Mouse (Mus musculus): ENCODE data around the gene Gde1.

Gene Gde1

GRCm38 (mm10) chr7:118706051-118706450 is 473 bp upstream of the Gde1 start:
- DNase-seq, result no peak

- peak; percentile 14 for DNase-seq
These were observed 1.4 kb downstream of the Gde1 start for GRCm38 (mm10) chr7:118704001-118704850.

- DNase-seq, result peak; percentile 37
These were observed 2.4 kb downstream of the Gde1 start for GRCm38 (mm10) chr7:118703144-118703561.

GRCm38 (mm10) chr7:118698882-118699281 is 6.7 kb downstream of the Gde1 start:
- no peak for DNase-seq

- DNase-seq, result no peak
These were observed 8.4 kb downstream of the Gde1 start for GRCm38 (mm10) chr7:118697168-118697567.

GRCm38 (mm10) chr7:118696146-118696545 is 9.4 kb downstream of the Gde1 start:
- DNase-seq, result no peak

- no peak for DNase-seq
These were observed 14.3 kb downstream of the Gde1 start for GRCm38 (mm10) chr7:118691287-118691686.

GRCm38 (mm10) chr7:118689088-118689487 is 16.5 kb downstream of the Gde1 start:
- no peak for DNase-seq

- peak; percentile 74 for DNase-seq
These were observed 17.4 kb downstream of the Gde1 start for GRCm38 (mm10) chr7:118688199-118688598.

- DNase-seq, result no peak
These were observed 28.8 kb downstream of the Gde1 start for GRCm38 (mm10) chr7:118676826-118677225.

GRCm38 (mm10) chr7:118670142-118670541 is 35.4 kb downstream of the Gde1 start:
- DNase-seq, result no peak

GRCm38 (mm10) chr7:118667773-118668172 is 37.8 kb downstream of the Gde1 start:
- DNase-seq, result no peak

- DNase-seq, result no peak
These were observed 48.8 kb downstream of the Gde1 start for GRCm38 (mm10) chr7:118656730-118657129.

- DNase-seq, result no peak
These were observed 52.8 kb downstream of the Gde1 start for GRCm38 (mm10) chr7:118652572-118653295.

- DNase-seq, result no peak
These were observed 54.7 kb downstream of the Gde1 start for GRCm38 (mm10) chr7:118650891-118651290.

GRCm38 (mm10) chr7:118650119-118650518 is 55.5 kb downstream of the Gde1 start:
- no peak for DNase-seq

GRCm38 (mm10) chr7:118649328-118649727 is 56.2 kb downstream of the Gde1 start:
- DNase-seq, result no peak

GRCm38 (mm10) chr7:118646237-118646636 is 59.3 kb downstream of the Gde1 start:
- DNase-seq, result no peak

Data from kidney, adult 9 months (tissue).